Mouse (Mus musculus) neural tube, embryonic 14.5 days (tissue): ENCODE results near the gene Nr3c2. TPM values are rescaled to one million over a fixed set of nuclear protein-coding genes. Genes with fewer than 3 reads are reported as not detected.

Experiments used
- ATAC-seq: fragments of 200-750 bp; cut with Nextera tagmentation; 2 replicates; pipeline ENCODE4 v1.8.0; 2017; ENCODE audit warnings: low read depth, mild to moderate bottlenecking, moderate TSS enrichment, moderate library complexity
- H3K27ac ChIP-seq: fragments of 300-500 bp; sonication (generic); 2 replicates; pipeline ENCODE4 v1.5.1; 2014; ENCODE audit warnings: low read depth, mild to moderate bottlenecking, control low read depth, low read length, moderate library complexity, mixed read lengths
- H3K27me3 ChIP-seq: fragments of 300-500 bp; sonication (generic); 2 replicates; pipeline ENCODE4 v1.6.1; 2014; ENCODE audit warnings: low read length; ENCODE audit not compliant: control insufficient read depth, insufficient read depth
- H3K36me3 ChIP-seq: fragments of 300-500 bp; sonication (generic); 2 replicates; pipeline ENCODE4 v1.6.1; 2014; ENCODE audit warnings: low read length, mixed read lengths; ENCODE audit not compliant: control insufficient read depth, insufficient read depth
- H3K4me1 ChIP-seq: fragments of 300-500 bp; sonication (generic); 2 replicates; pipeline ENCODE4 v1.6.1; 2014; ENCODE audit warnings: low read length; ENCODE audit not compliant: control insufficient read depth, insufficient read depth
- H3K4me2 ChIP-seq: fragments of 300-500 bp; sonication (generic); 2 replicates; pipeline ENCODE4 v1.6.1; 2014; ENCODE audit warnings: mild to moderate bottlenecking, low read depth, low read length, control low read depth
- H3K4me3 ChIP-seq: fragments of 300-500 bp; sonication (generic); 2 replicates; pipeline ENCODE4 v1.5.1; 2014; ENCODE audit warnings: low read depth, low read length, control low read depth, mixed read lengths
- H3K9ac ChIP-seq: fragments of 300-500 bp; sonication (generic); replicated peaks from 2 replicates; pipeline ENCODE4 v1.6.1; 2014; ENCODE audit warnings: low read depth, mild to moderate bottlenecking, control low read depth, low read length, mixed read lengths
- H3K9me3 ChIP-seq: fragments of 300-500 bp; sonication (generic); 2 replicates; pipeline ENCODE4 v1.6.1; 2016; ENCODE audit warnings: low read length; ENCODE audit not compliant: control insufficient read depth
- WGBS: fragments of 180-500 bp; shearing (Covaris S2); extraction: QIAGEN DNeasy Blood & Tissue Kit; methylation state at CpG from one replicate; pipeline ENCODE4 v1.1.7; 2014; 5-methylcytosine and 5-hydroxymethylcytosine counted together
- polyA plus RNA-seq: library from polyadenylated mRNA; unstranded; fragments of >200 nt; fragmentation: Nextera tagmentation; extraction: Ambion mirVana; gene quantifications from 2 replicates; pipeline ENCODE4 v1.2.1, GENCODE M21; 2014

Nr3c2 gene
- polyA plus RNA-seq, 1 experiment from 2014 or later, result 7.7 TPM

- Histone ChIP-seq H3K27ac (no peak overlapping the region), H3K4me2 (no peak overlapping the region), H3K9me3 (no peaks in the 10 kb centered on the region), H3K4me3 (no peak overlapping the region), H3K36me3 (no peaks in the 10 kb centered on the region), H3K27me3 (no peaks in the 10 kb centered on the region), H3K9ac (no peak overlapping the region), H3K4me1 (no peaks in the 10 kb centered on the region)
- no peak for ATAC-seq
- WGBS, result 86% methylated on average over 5 of the region's 5 CpGs
These were observed 29.6 kb downstream of the Nr3c2 start for GRCm38 (mm10) chr8:76928808-76929207.

DNA sequence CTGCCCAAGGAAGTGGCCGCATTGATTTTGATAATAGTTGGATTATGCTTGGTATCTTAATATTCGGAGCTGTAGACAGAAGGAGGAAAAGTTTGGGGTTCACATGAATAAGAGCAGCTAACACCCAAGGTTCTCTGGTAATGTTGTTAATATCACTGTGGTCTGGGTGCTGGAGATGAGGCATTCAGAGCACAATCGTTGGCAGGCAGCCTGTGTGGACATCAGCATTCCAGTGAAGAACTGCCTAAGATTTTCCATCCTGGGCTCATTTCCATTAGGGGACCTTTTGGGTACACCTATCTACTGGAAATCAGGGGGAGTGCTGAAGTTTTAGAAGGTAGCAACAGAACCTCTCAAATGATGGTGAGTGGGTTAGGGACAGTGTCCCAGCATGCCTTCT, 65.8 kb downstream of the Nr3c2 start:
- 93% methylated on average over 3 of the region's 3 CpGs for WGBS

DNA sequence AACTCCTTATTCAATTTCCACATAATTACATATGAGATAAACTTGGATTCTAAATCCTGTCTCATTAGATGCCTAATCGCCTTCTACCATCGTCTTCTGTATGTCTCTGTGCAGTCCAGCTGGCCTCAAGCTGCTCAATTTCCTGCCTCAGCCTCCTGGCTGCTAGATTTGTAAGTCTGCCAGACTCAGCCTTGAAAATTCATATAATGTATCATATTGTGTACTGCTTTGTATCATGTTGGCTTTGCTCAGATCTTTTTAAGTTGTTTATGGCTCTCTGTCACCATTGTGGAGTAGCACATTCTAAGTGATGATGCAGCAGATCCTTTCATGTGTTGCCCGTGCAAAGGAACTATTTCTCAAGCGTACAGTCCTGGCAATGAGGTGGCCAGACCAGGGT, 71.9 kb downstream of the Nr3c2 start:
- no peak overlapping the region for H3K4me2 ChIP-seq
- H3K36me3 ChIP-seq, result no peaks in the 10 kb centered on the region
- WGBS, result 93% methylated on average over 4 of the region's 4 CpGs
- H3K4me3 ChIP-seq, result no peak overlapping the region
- H3K9me3 ChIP-seq, result no peaks in the 10 kb centered on the region
- no peaks in the 10 kb centered on the region for H3K4me1 ChIP-seq
- no peaks in the 10 kb centered on the region for H3K27me3 ChIP-seq
- H3K27ac ChIP-seq, result no peak overlapping the region
- ATAC-seq, result no peak
- no peak overlapping the region for H3K9ac ChIP-seq

More for the DNA sequence above, 65.8 kb downstream of the Nr3c2 start:
- H3K4me1 ChIP-seq, result no peaks in the 10 kb centered on the region
- no peaks in the 10 kb centered on the region for H3K36me3 ChIP-seq
- H3K9ac ChIP-seq, result no peak overlapping the region
- H3K27me3 ChIP-seq, result no peaks in the 10 kb centered on the region
- ATAC-seq, result no peak
- H3K4me3 ChIP-seq, result no peak overlapping the region
- H3K9me3 ChIP-seq, result no peaks in the 10 kb centered on the region
- no peak overlapping the region for H3K4me2 ChIP-seq
- H3K27ac ChIP-seq, result no peak overlapping the region

DNA sequence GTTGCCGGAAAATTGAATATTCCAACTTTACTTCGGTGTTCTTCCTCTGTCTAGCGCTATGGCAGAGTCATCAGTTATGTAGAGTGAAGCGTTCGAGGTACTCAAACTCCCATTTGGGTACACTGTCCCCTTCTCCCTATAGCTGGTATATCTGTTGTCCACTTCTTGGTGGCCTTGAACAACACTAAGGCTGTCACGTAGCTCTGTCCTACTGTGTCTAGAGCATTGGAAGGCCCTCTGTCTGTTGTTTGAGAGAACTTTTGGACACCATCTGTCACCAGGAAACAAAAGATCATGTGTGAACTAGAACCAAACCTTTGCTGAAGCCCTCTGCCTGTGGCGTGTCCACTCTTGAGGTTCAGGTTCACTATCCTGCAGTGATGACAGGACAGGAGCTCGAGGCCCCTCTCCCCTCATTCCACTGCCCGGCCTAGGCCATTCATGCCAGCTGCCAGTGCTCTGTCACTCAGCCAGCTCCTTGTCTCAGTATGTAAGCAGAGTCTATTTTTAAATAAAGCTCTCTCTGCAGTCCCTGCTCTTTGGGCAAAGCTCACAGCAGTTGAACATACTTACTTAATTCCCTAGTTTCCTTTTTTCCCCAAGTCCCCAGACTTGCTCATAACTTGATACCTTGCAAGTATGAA, 72.6 kb downstream of the Nr3c2 start:
- ATAC-seq, result no peak
- Histone ChIP-seq H3K27me3 (no peaks in the 10 kb centered on the region), H3K27ac (no peak overlapping the region), H3K4me2 (no peak overlapping the region), H3K4me3 (no peak overlapping the region), H3K4me1 (no peaks in the 10 kb centered on the region), H3K9me3 (no peaks in the 10 kb centered on the region), H3K36me3 (no peaks in the 10 kb centered on the region), H3K9ac (no peak overlapping the region)
- 84% methylated on average over 9 of the region's 9 CpGs for WGBS

DNA sequence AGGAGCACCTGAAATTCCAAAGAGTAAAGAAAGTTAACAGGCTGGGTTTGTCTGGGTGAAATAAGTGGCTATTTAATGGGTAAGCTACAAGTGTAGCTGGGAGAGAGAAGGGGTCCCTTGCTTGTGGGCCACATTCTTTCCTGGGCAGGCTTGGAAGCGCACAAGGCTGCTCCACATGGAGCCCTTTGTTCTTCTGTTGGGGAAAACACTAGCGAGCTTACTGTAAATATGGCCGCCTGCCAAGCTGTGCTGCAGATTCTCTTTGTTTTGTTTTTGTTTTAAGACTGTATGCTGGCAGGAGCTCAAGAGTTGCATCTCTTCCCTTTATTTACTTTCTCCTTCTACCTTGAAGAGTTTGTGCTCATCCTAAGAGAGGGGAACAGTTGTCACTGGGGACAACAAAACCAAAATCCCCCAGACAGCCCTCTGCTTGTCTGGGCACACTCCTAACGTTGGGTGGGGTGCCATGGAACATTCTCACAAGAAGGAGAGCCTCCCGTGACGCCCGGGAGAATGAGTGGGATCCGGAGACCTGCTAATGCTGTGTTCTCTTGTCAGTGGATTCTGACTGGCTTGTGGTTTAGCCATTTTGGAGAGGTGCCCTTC, 73.8 kb downstream of the Nr3c2 start:
- Histone ChIP-seq H3K4me2 (no peak overlapping the region), H3K9ac (no peak overlapping the region), H3K4me1 (no peaks in the 10 kb centered on the region), H3K4me3 (no peak overlapping the region), H3K9me3 (no peaks in the 10 kb centered on the region), H3K27me3 (no peaks in the 10 kb centered on the region), H3K36me3 (no peaks in the 10 kb centered on the region), H3K27ac (no peak overlapping the region)
- WGBS, result 46% methylated on average over 8 of the region's 8 CpGs
- ATAC-seq, result peak; percentile 80

DNA sequence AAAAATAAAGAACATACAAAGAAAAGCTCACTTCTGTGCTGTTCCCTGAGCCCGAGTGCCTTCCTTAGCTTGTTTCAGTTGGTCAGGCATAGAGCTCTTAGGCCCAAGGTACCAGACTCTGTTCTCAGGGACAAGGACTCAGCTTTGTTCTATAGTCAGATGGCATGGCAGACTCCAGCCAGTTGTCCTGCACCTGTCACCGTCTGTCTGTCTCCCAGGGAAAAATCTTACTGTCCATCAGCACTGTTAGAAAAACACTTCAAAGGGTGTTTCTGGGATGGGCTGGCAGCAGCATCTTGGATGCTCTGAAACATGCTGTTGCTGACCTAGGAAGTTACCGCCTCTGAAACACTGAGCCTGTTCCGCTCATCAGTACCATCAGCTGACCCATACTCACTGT, 78.7 kb downstream of the Nr3c2 start:
- H3K36me3 ChIP-seq, result no peaks in the 10 kb centered on the region
- no peaks in the 10 kb centered on the region for H3K27me3 ChIP-seq
- ATAC-seq, result no peak
- H3K4me1 ChIP-seq, result no peaks in the 10 kb centered on the region
- no peaks in the 10 kb centered on the region; the same call in 1 of the 2 replicates for H3K9me3 ChIP-seq
- H3K4me2 ChIP-seq, result no peak overlapping the region
- 92% methylated on average over 4 of the region's 4 CpGs for WGBS
- H3K4me3 ChIP-seq, result no peak overlapping the region
- H3K9ac ChIP-seq, result no peak overlapping the region
- H3K27ac ChIP-seq, result no peak overlapping the region

- no peaks in the 10 kb centered on the region for H3K4me1 ChIP-seq
- H3K36me3 ChIP-seq, result no peaks in the 10 kb centered on the region
- H3K4me3 ChIP-seq, result no peak overlapping the region
- H3K27ac ChIP-seq, result no peak overlapping the region
- no peak for ATAC-seq
- no peak overlapping the region for H3K9ac ChIP-seq
- H3K27me3 ChIP-seq, result no peaks in the 10 kb centered on the region
- H3K4me2 ChIP-seq, result no peak overlapping the region
- no peaks in the 10 kb centered on the region; the same call in 1 of the 2 replicates for H3K9me3 ChIP-seq
These were observed 84.8 kb downstream of the Nr3c2 start for GRCm38 (mm10) chr8:76984082-76984481.

- Histone ChIP-seq H3K27ac (no peak overlapping the region), H3K36me3 (no peaks in the 10 kb centered on the region), H3K27me3 (no peaks in the 10 kb centered on the region), H3K4me3 (no peak overlapping the region), H3K9me3 (no peaks in the 10 kb centered on the region; the same call in 1 of the 2 replicates), H3K9ac (no peak overlapping the region), H3K4me2 (no peak overlapping the region), H3K4me1 (no peaks in the 10 kb centered on the region)
- WGBS, result 86% methylated on average over 5 of the region's 5 CpGs
- ATAC-seq, result no peak
These were observed 85.6 kb downstream of the Nr3c2 start for GRCm38 (mm10) chr8:76984851-76985250.

- Histone ChIP-seq H3K4me2 (no peak overlapping the region), H3K9ac (no peak overlapping the region), H3K9me3 (no peaks in the 10 kb centered on the region), H3K4me1 (no peaks in the 10 kb centered on the region), H3K27ac (no peak overlapping the region), H3K27me3 (no peaks in the 10 kb centered on the region), H3K4me3 (no peak overlapping the region), H3K36me3 (no peaks in the 10 kb centered on the region)
- no peak for ATAC-seq
- WGBS, result 86% methylated on average over 3 of the region's 3 CpGs
These were observed 88.6 kb downstream of the Nr3c2 start for GRCm38 (mm10) chr8:76987876-76988275.
